Mouse (Mus musculus): ENCODE data around the gene Rasgrf1.
"Not testable (repeated sequence)": the region's sequence is repeated elsewhere in the genome, so short reads cannot be mapped to it uniquely, and the experiment has no call there.

Gene Rasgrf1

DNA sequence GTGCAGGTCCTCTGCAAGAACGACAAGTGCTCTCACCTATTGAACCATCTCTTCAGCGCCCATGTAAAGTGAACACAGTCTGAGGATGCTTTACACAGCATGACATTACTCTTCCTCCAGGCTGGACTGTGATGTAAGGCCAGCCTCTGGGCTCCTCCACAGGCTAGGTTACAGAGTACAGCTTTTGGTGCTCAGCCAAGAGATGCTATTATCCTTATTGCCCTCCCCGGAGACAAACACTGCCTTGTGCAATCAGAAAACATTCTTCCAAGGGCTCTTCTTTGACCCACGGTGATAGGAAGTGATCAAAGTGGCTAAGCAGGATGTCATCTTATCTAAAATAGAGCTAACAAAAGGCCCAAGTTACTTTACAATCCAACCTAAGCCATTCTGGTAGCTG, 128.8 kb downstream of the Rasgrf1 start:
- in situ Hi-C loops (cut with MboI), result no loop called here

DNA sequence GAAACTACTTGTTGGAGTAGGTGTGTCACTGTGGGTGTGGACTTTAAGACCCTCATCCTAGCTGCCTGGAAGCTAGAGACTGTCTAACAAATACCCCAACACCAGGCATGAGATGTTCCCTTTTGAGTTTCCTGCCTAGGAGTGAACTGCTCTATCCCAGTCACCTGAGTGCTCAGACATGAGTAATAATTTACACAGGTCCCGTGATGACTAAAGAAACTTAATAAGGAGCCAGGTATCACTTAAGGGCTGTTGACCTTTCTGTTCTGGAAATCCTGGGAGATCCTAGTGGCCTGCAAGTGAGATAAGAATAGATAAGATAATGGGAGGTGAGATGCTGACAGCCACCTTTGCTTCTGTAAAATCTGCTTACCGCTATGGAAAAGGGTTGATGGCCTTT, 131.2 kb downstream of the Rasgrf1 start:
- in situ Hi-C loops (cut with MboI), result no loop called here

DNA sequence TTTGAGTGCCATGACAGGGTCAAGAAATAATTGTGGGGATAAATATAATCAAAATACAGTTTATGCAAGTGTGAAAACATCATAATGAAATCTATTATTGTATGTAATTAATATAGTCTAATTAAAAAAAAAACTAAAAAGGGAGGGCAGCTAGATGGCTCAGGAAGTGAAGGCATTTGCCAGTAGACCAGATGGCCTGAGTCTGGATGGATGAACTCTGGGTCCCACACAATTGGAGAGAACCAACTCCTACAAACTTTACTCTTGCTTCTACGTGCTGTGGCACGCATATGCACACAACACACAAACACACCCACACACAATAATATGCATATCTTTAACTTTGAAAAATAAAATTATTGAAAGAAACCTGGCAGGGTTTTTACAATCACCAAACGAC, 131.8 kb downstream of the Rasgrf1 start:
- in situ Hi-C loops (cut with MboI), result no loop called here

DNA sequence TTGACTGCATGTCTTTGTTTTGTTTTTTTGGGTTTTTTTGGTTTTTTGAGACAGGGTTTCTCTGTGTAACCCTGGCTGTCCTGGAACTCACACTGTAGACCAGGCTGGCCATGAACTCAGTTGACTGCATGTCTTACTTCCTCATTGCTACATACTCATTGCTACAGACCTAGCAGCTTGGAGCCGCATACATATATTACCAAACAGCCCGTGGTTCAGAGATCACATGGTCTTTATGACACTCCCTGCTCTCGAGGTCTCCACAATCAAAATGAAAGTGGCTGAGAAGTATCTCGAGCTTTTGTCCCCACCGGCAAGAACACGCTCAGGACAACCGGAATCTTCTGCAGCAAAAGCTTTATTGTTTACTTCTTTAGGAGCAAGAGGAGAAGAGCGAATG, 133.2 kb downstream of the Rasgrf1 start:
- in situ Hi-C loops (cut with MboI), result not testable (repeated sequence)

DNA sequence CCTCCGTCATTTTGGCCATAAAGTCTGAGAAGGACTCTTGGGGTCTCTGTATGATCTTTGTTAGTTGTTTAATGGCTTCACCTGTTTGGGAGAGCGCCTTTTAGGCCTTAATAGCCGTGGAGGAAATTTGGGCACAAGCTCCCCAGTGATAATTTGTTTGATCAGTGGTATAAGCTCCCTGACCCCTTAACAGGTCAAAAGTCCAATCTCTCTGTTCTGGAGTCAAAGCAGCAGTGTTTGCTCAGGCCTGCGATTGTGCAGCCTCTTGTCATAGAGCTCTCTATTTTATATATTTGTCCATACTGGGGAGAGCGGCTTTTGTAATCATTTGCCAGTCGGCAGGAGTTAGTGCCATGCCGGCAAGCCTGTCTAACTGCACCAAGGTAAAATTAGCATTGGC, 135.5 kb downstream of the Rasgrf1 start:
- in situ Hi-C loops (cut with MboI), result no loop called here

DNA sequence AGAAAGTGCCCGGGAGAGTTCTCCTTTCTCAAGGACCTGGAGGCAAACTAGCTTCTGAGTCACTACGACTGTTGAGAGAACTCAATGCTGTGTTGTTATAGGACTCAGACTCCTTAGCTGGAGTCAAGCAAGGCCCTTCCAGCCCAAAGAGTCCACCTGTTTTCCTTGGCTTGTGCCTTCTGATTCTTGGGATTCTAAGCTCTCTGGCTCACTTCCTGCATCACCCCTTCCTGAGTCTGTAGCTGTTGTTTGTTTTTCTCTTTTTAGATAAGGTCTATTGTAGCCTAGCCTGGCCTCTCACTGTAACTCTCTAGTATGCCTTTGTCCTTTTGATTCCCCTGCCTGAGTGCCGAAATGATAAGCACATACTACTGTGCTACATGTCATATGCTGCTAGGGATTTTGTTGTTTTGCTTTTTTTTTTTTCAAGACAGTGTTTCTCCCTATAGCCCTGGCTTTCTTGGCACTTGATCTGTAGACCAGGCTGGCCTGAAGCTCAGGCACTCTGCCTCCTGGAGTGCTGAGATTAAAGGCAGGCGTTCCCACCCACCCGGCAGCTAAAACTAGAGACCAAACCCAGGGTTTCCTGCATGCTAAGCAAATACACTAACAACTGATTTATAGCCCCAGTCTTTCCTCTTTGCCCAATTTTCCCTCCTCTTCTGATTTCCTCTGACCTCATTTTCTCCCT, 138.4 kb downstream of the Rasgrf1 start:
- in situ Hi-C loops (cut with MboI), result no loop called here

DNA sequence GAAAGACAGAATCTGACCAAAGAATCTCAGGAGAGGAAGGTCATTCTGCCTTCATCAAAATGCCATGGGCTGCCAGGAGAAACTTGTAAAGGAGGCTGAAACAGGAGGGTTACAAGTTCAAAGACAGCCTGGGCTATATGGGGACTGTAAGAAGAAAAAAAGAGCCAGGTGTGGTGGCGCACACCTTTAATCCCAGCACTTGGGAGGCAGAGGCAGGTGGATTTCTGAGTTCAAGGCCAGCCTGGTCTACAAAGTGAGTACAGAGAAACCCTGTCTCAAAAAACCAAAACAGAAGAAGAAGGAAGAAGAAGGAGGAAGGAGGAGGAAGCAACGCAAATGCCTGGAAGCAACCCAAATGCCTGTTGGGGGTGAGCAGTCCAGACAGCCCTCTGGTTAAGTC, 144.1 kb downstream of the Rasgrf1 start, which contains the start of gene Ctsh:
TSS of gene Ctsh (plus strand) at position 301 of the 400 bp plus-strand sequence.
- in situ Hi-C loops (cut with MboI), result no loop called here

DNA sequence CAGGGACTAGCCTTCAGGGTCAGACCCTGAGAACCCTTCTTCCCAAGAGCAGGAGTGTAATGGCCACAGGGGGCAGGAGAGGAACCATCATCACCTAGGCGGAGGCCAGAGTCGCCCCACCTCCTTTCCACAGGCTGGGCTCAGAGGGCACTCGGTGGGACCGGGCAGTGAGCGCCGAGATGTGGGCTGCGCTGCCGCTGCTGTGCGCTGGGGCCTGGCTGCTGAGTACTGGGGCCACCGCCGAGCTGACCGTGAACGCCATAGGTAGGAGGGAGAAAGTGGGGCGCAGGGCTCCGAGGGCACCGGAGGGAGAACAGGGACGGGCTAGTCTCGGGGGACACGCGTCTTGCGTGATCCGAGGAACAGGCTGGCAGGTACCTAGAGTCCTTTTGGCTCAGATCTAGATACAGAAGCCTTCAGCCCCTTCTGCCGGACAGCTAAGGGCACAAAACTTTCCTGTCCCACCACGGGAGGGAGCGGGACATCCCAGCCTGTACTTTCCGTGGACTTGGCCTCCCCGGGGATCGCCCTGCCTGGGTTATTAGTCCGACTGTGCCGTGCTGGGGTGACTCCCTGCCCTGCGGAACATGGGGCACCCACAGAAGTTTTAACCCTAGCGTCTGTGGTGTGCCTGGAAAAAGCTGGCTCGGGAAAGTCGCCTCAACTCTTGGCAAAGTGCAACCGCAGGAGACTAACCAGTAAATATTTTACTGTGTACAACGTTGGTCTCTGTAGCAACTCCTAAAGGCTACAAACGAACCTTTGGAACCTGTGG, 144.8 kb downstream of the Rasgrf1 start:
- in situ Hi-C loops (cut with MboI), result no loop called here

DNA sequence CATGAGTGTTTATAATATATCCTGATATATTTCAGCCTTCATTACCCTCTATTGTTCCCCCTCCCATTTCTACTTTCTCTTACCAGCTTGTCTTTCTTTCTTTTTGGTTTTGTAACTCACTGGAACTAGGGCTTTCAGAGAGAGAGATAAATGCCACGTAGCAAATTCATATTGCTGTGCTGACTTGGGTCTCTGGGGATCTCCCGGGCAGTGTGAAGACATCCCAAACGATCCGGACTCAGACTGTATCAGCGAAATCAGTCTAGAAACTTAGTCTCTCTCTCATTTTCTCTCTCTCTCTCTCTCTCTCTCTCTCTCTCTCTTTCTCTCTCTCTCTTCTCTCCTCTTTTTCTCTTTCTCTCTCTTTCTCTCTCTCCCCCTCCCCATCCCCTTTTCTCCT, 145.7 kb downstream of the Rasgrf1 start:
- in situ Hi-C loops (cut with MboI), result no loop called here

DNA sequence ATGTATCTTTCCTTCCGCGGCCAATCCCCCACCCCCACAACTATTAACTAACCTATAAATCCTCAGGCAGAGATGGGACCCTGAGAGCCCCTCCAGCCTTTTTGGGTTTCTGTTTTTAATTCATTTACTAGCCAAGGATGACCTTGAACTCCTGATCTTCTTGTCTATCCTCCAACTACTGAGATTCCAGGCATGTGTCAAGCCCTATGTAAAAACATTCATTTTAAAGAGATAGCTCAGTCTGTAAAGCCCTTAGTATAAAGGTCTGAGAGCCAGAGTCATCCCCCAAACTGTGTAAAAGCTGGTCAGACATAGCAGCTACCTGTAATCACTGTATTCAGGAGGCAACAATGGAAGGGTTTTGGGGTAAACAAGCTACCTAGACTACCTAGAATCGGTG, 146.2 kb downstream of the Rasgrf1 start:
- in situ Hi-C loops (cut with MboI), result no loop called here

DNA sequence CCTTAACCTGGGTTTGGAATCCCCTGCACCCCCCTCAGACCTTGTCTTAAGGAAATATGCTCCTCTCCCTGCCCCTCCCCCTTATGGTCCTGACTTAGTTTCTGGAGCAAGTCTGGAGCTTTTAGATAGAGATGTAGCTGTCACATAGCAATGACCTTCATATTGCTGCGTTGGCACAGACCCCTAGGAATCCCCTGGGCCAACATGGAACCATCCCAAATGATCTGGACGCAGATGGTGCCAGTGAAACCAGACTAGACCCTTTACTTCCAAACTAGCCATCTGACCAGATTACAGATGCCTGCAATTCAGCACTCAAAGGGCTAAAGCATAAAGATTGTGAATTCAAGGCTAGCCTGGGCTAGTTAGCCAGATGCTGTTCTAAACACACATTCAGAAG, 147.0 kb downstream of the Rasgrf1 start:
- in situ Hi-C loops (cut with MboI), result no loop called here

DNA sequence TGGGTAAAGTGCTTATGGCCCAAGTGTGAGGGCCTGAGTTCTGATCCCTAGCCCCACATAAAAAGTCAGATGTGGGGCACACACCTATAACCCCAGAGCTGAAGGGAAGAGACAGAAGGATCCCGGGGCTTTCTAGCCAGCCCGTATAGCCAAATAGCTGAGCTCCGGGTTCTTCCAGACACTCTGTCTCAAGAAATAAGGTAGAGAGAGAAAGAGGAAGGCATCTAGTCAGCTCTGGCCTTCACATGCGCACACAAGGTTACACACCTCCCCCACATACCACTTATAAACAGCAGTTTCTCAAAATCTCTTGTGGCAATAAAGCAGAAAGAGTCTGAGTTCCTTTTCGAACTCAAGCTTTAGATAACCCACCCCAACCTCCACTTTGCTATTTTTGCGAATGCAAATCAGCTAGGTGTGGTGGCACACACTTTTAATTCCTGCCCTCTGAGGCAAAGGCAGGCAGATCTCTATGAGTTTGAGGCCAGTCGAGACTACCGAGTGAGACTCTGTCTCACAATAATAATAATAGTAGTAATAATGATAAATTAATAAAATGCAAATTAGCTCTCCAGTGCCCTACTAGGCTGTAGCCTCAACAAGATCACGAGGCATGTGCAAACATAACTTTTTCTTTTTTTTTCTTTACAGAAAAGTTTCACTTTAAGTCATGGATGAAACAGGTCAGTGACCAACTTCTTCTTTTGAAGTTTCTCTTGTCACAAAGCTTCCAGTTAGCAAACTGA, 150.3 kb downstream of the Rasgrf1 start:
- in situ Hi-C loops (cut with MboI), result no loop called here

DNA sequence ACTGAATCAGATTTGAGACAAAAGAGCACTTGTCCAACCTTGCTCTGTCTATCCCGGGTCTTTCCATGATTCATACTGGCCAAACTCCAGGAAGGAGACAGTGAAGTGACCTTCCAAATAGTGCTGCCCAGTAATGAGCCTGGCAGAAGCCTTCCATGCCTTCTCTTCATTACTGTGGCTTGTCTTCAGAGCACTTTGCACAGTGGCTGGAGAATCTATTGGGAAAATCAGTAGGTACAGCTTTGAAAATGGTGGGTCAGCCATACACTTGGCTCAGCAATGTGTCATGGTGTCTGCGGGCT, 150.8 kb downstream of the Rasgrf1 start:
- in situ Hi-C loops (cut with MboI), result no loop called here

DNA sequence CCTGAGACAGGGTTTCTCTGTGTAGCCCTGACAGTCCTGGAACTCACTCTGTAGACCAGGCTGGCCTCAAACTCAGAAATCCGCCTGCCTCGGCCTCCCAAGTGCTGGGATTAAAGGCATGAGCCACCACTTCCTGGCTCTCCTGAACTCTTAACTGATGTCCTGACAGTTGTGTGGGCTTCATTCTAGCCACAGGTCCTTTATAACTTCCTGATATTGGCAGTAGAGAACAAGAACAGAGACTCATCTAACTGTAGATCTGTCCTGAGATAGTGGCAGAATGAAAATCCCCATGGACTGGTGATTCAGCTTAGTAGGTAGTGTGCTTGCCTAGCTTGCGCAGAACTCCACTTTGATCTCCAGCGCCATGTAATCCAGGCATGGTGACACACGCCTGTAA, 151.2 kb downstream of the Rasgrf1 start:
- in situ Hi-C loops (cut with MboI), result not testable (repeated sequence)

DNA sequence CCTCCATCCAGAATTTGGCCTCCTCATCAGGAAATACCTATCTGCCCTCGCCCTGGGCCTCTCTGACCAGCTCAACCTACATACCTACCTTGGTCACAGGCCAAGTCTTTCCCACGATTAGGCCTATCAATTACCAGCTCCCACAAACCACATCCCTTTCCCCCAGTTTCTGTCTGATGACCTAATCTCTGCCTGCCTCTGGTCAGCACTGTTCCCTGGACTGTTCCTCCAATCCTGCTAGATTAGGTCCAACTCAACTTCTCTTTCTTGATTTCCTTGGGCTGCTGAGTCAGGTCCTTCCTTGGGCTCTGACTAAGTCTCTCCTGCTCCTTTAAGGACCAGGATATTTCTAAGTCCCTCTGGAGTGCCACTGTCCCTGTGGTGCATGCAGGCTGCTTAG, 157.6 kb downstream of the Rasgrf1 start:
- in situ Hi-C loops (cut with MboI), result no loop called here

DNA sequence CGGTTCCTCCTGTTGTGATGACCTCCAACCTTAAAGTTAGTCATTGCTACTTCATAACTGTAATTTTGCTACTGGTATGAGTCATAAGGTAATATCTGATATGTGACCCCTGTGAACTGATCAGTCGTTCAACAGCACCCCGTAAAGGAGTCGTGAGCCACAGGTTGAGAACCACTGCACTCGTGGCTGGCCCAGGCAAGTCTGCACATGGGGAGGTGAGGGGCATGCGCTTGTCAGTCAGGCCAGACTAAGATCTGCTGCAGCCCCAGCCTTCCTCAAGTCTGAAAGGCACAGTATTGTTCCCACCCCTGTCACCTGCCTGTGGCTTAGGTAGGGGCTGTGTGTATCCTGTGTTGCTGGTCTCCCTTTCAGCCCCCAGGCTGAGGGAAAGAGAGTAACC, 159.1 kb downstream of the Rasgrf1 start:
- in situ Hi-C loops (cut with MboI), result no loop called here

DNA sequence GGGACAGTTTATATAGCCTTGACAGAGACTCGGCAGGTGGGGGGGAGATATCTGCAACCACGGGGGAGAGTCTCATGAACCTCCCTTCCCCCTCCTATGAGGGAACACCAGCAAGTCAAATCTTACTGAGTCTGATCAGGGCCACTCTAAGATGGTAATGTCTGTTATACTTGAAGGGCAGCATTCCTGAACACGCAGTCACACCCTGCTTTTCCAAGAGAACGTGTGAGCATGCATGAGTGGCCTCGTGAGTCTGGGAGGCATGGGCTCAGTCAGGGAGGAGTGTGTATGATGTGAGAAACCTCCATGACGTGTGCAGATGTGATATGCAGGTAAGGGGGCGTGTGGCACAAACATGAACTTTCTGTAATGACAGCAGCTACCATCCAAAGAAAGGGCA, 159.8 kb downstream of the Rasgrf1 start:
- in situ Hi-C loops (cut with MboI), result no loop called here

DNA sequence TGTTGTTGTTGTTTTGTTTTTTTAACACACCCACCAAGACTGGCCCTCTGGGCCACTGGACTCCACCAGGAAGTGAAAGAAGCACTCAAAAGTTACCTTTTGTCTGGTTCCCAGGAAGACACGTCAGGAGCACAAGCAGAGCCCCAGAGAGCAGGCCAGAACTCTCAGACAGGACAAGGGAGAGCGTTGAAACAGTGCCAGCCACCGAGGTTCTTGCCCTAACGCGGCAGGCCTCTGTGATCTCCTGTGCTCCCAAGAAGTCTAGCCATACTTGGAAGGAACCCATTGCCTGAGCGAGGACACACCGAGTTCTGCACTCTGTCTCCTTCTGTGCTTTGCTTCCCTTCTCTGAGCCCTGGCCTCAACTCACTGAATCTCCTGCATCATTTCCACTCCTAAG, 160.5 kb downstream of the Rasgrf1 start:
- in situ Hi-C loops (cut with MboI), result loop anchor here (10.0 kb wide), 1 partner anchor 245 kb away; no protein-coding TSS in a partner anchor

DNA sequence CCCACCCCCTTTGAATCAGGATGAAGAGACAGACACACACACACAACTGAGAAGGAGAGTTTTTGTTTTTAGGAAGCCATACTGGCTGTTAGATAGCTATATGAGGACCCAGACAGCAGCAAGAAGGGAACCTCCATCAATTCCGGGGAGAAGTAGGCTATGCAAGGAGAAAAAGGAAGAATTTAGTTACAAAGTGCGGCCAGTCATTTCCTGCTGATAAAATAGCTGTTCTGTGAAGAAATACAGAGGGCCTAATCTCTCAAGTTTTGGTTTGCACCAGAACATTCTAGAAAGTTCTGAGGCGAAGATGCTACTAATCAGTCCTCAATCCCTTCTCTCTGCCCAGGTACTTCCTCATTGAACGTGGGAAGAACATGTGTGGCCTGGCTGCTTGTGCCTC, 165.6 kb downstream of the Rasgrf1 start:
- in situ Hi-C loops (cut with MboI), result loop anchor here (10.0 kb wide), 1 partner anchor 251 kb away; no protein-coding TSS in a partner anchor

DNA sequence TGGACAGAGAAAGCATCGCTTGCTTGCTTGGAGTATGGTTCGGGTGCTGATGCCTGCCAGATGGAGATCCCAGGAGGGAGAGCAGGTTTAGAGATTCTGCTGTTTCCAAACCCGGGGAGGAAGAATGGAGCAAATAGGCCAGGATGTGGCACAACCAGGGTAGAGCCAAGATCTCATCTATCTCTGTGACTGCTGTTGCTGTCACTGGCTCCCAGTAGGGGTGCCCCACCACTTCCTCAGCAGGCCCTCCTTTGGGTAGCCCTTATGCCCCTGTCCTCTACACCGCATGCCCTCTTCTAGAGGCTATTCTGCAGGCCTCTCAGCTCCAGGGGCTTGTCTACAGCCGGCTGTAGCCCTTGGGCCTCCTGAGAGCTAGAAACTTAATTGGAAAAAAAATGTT, 166.4 kb downstream of the Rasgrf1 start:
- in situ Hi-C loops (cut with MboI), result loop anchor here (10.0 kb wide), 1 partner anchor 251 kb away; no protein-coding TSS in a partner anchor
